Mouse (Mus musculus) liver, embryonic 16.5 days (tissue): ENCODE results near the gene Dpf3. TPM values are rescaled to one million over a fixed set of nuclear protein-coding genes. Genes with fewer than 3 reads are reported as not detected.

Experiments
- ATAC-seq: fragments of 200-750 bp; cut with Nextera tagmentation; 2 replicates; pipeline ENCODE4 v1.8.0; 2017; ENCODE audit warnings: low read depth, mild to moderate bottlenecking, moderate number of reproducible peaks, moderate library complexity
- H3K27ac ChIP-seq: fragments of 300-500 bp; sonication (generic); 2 replicates; pipeline ENCODE4 v1.5.1; 2014; ENCODE audit warnings: mild to moderate bottlenecking, low read length
- H3K27me3 ChIP-seq: fragments of 300-500 bp; sonication (generic); 2 replicates; pipeline ENCODE4 v1.6.1; 2014; ENCODE audit warnings: low read depth, low read length, mixed read lengths; ENCODE audit not compliant: control insufficient read depth, insufficient read depth
- H3K36me3 ChIP-seq: fragments of 300-500 bp; sonication (generic); 2 replicates; pipeline ENCODE4 v1.6.1; 2014; ENCODE audit warnings: mild to moderate bottlenecking; ENCODE audit not compliant: control insufficient read depth, insufficient read depth
- H3K4me1 ChIP-seq: fragments of 300-500 bp; sonication (generic); 2 replicates; pipeline ENCODE4 v1.6.1; 2014; ENCODE audit warnings: low read depth, low read length, mixed read lengths; ENCODE audit not compliant: control insufficient read depth
- H3K4me2 ChIP-seq: fragments of 300-500 bp; sonication (generic); 2 replicates; pipeline ENCODE4 v1.6.1; 2014; ENCODE audit warnings: low read depth, low read length, mixed read lengths
- H3K4me3 ChIP-seq: fragments of 300-500 bp; sonication (generic); 2 replicates; pipeline ENCODE4 v1.5.1; 2014; ENCODE audit warnings: low read depth, mild to moderate bottlenecking, low read length
- H3K9ac ChIP-seq: fragments of 300-500 bp; sonication (generic); 2 replicates; pipeline ENCODE4 v1.6.1; 2014; ENCODE audit warnings: low read depth, low read length
- H3K9me3 ChIP-seq: fragments of 300-500 bp; sonication (generic); replicated peaks from 2 replicates; pipeline ENCODE4 v1.6.1; 2016; ENCODE audit warnings: low read length; ENCODE audit not compliant: control insufficient read depth
- WGBS: fragments of 180-500 bp; shearing (Covaris S2); extraction: QIAGEN DNeasy Blood & Tissue Kit; methylation state at CpG from one replicate; pipeline ENCODE4 v1.1.7; 2014; ENCODE audit not compliant: insufficient replicate concordance; 5-methylcytosine and 5-hydroxymethylcytosine counted together
- polyA plus RNA-seq: library from polyadenylated mRNA; unstranded; fragments of >200 nt; fragmentation: Nextera tagmentation; extraction: Ambion mirVana; gene quantifications from 2 replicates; pipeline ENCODE4 v1.2.1, GENCODE M21; 2015

Gene Dpf3
- polyA plus RNA-seq, 1 experiment from 2014 or later, result 7.1 TPM

- WGBS, result 49% methylated on average over 5 of the region's 5 CpGs
- no peak overlapping the region for H3K4me2 ChIP-seq
- H3K27me3 ChIP-seq, result peaks cover 27% of the 10 kb centered on the region
- no peaks in the 10 kb centered on the region for H3K9me3 ChIP-seq
- H3K4me1 ChIP-seq, result peaks cover 40% of the 10 kb centered on the region
- no peak overlapping the region for H3K27ac ChIP-seq
- no peak overlapping the region for H3K4me3 ChIP-seq
- no peak overlapping the region for H3K9ac ChIP-seq
- H3K36me3 ChIP-seq, result no peaks in the 10 kb centered on the region
- ATAC-seq, result no peak
Measured at GRCm38 (mm10) chr12:83483653-83484052, 3.9 kb downstream of the Dpf3 start.

- 69% methylated on average over 4 of the region's 4 CpGs for WGBS
- Histone ChIP-seq H3K36me3 (no peaks in the 10 kb centered on the region), H3K4me1 (peaks cover 36% of the 10 kb centered on the region)
Measured at GRCm38 (mm10) chr12:83481439-83481838, 6.1 kb downstream of the Dpf3 start.

DNA sequence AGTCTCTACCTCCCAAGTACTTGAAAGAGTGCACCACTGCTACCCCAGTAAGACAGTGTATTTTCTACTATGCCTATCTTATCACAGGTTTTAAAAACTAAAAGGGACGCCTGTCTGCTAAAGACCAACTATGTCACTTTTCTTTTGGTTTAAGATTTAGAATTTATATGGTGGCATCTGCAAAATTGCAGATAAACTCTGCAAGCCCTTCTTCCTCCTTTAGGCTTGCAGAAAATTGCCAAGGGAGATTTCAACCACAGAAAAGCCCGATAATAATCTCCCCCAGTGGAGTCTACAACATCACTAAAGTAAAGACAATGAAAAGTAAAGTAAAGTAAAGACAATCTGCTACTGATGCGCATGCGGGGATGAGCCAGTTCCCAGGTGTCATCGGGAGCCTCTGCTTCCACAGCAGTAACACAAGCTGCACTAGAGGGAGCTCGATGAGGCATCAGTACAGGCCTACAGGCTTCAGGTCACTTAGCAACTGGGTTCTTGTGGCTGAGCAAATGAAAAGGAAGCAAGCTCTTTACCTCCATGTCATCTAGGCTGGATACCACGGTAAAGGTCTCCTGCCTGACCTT is 7.6 kb downstream of the Dpf3 start:
- Histone ChIP-seq H3K4me3 (no peak overlapping the region), H3K9me3 (no peaks in the 10 kb centered on the region), H3K4me1 (peaks cover 21% of the 10 kb centered on the region), H3K27ac (no peak overlapping the region), H3K9ac (no peak overlapping the region), H3K36me3 (no peaks in the 10 kb centered on the region), H3K4me2 (no peak overlapping the region), H3K27me3 (peaks cover 8% of the 10 kb centered on the region)
- 49% methylated on average over 7 of the region's 7 CpGs for WGBS
- no peak for ATAC-seq

More at GRCm38 (mm10) chr12:83481439-83481838, 6.1 kb downstream of the Dpf3 start:
- ATAC-seq, result no peak
- Histone ChIP-seq H3K27me3 (peaks cover 24% of the 10 kb centered on the region), H3K27ac (no peak overlapping the region), H3K4me2 (no peak overlapping the region), H3K4me3 (no peak overlapping the region), H3K9ac (no peak overlapping the region), H3K9me3 (no peaks in the 10 kb centered on the region)

GRCm38 (mm10) chr12:83479140-83479539 is 8.4 kb downstream of the Dpf3 start:
- H3K27ac ChIP-seq, result no peak overlapping the region
- H3K9me3 ChIP-seq, result no peaks in the 10 kb centered on the region
- peaks cover 17% of the 10 kb centered on the region for H3K4me1 ChIP-seq
- H3K4me3 ChIP-seq, result no peak overlapping the region
- H3K36me3 ChIP-seq, result no peaks in the 10 kb centered on the region
- WGBS, result 73% methylated on average over 1 of the region's 1 CpGs
- peaks cover under 1% of the 10 kb centered on the region for H3K27me3 ChIP-seq
- H3K4me2 ChIP-seq, result 0 out of 2 replicates have a peak overlapping the region, but pooled peaks have one; percentile 10
- no peak overlapping the region for H3K9ac ChIP-seq
- ATAC-seq, result peak; percentile 74

- 87% methylated on average over 10 of the region's 10 CpGs for WGBS
- ATAC-seq, result no peak
- Histone ChIP-seq H3K4me2 (no peak overlapping the region), H3K27ac (no peak overlapping the region), H3K4me3 (no peak overlapping the region), H3K27me3 (no peaks in the 10 kb centered on the region), H3K9me3 (no peaks in the 10 kb centered on the region), H3K36me3 (no peaks in the 10 kb centered on the region), H3K9ac (no peak overlapping the region), H3K4me1 (peaks cover 14% of the 10 kb centered on the region)
Measured at GRCm38 (mm10) chr12:83476277-83476676, 11.2 kb downstream of the Dpf3 start.

GRCm38 (mm10) chr12:83475419-83475818 is 12.1 kb downstream of the Dpf3 start:
- no peak overlapping the region for H3K27ac ChIP-seq
- peaks cover 14% of the 10 kb centered on the region for H3K4me1 ChIP-seq
- no peaks in the 10 kb centered on the region for H3K36me3 ChIP-seq
- no peak overlapping the region for H3K4me3 ChIP-seq
- H3K4me2 ChIP-seq, result no peak overlapping the region
- H3K27me3 ChIP-seq, result no peaks in the 10 kb centered on the region
- H3K9ac ChIP-seq, result no peak overlapping the region
- WGBS, result 50% methylated on average over 6 of the region's 6 CpGs
- H3K9me3 ChIP-seq, result no peaks in the 10 kb centered on the region
- no peak for ATAC-seq

- peak; percentile 87 for ATAC-seq
- H3K4me2 ChIP-seq, result no peak overlapping the region
- peak overlapping the region; percentile 32 for H3K27ac ChIP-seq
- no peak overlapping the region for H3K4me3 ChIP-seq
- peaks cover 7% of the 10 kb centered on the region for H3K4me1 ChIP-seq
- no peaks in the 10 kb centered on the region for H3K9me3 ChIP-seq
- no peak overlapping the region for H3K9ac ChIP-seq
- H3K36me3 ChIP-seq, result no peaks in the 10 kb centered on the region
- 49% methylated on average over 5 of the region's 5 CpGs for WGBS
- H3K27me3 ChIP-seq, result no peaks in the 10 kb centered on the region
Measured at GRCm38 (mm10) chr12:83473987-83474600, 13.4 kb downstream of the Dpf3 start.

DNA sequence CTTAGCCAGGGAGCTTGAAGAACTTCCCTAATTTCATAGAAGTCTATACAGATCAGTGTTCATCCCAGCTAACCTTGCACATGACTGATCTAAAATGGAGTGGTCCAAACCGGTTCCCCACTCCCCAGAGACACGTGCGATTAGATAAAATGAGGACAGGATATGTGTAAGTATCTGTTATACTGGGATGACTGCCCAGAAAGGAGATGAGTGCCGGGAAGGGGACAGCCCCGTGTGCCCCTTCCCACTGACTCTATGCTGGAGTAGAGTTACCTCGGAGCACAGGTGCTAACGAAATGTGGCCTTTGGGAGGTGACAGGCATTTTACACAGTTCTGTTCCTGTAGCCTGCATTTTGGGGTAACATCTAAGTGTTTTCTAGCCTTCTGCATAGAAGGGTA is 15.8 kb downstream of the Dpf3 start:
- H3K9ac ChIP-seq, result no peak overlapping the region
- no peaks in the 10 kb centered on the region for H3K27me3 ChIP-seq
- no peak for ATAC-seq
- WGBS, result 59% methylated on average over 7 of the region's 7 CpGs
- H3K4me3 ChIP-seq, result no peak overlapping the region
- H3K4me2 ChIP-seq, result no peak overlapping the region
- H3K27ac ChIP-seq, result no peak overlapping the region
- H3K9me3 ChIP-seq, result no peaks in the 10 kb centered on the region
- H3K36me3 ChIP-seq, result no peaks in the 10 kb centered on the region
- peaks cover 4% of the 10 kb centered on the region for H3K4me1 ChIP-seq

- Histone ChIP-seq H3K36me3 (no peaks in the 10 kb centered on the region), H3K4me2 (no peak overlapping the region), H3K9me3 (no peaks in the 10 kb centered on the region), H3K4me3 (no peak overlapping the region), H3K27me3 (no peaks in the 10 kb centered on the region), H3K4me1 (peaks cover 13% of the 10 kb centered on the region), H3K9ac (no peak overlapping the region), H3K27ac (no peak overlapping the region)
- no peak for ATAC-seq
- WGBS, result 73% methylated on average over 9 of the region's 9 CpGs
Measured at GRCm38 (mm10) chr12:83470085-83470484, 17.4 kb downstream of the Dpf3 start.
